Mouse (Mus musculus) hindbrain, embryonic 11.5 days (tissue): ENCODE results near the gene Cd200r1. TPM values are rescaled to one million over a fixed set of nuclear protein-coding genes. Genes with fewer than 3 reads are reported as not detected.

Experiments
- ATAC-seq: fragments of 200-750 bp; cut with Nextera tagmentation; 2 replicates; pipeline ENCODE4 v1.8.0; 2017; ENCODE audit warnings: mild to moderate bottlenecking, moderate TSS enrichment, moderate library complexity; ENCODE audit not compliant: low FRiP score
- DNase-seq: peaks from one replicate; pipeline ENCODE4 v3.0.0-alpha.2; 2015; ENCODE audit warnings: low spot score
- H3K27ac ChIP-seq: fragments of 300-500 bp; sonication (generic); 2 replicates; pipeline ENCODE4 v1.5.1; 2014; ENCODE audit warnings: mild to moderate bottlenecking, low read depth, low read length
- H3K27me3 ChIP-seq: fragments of 300-500 bp; sonication (generic); 2 replicates; pipeline ENCODE4 v1.6.1; 2014; ENCODE audit warnings: mild to moderate bottlenecking, low read length, moderate library complexity, mixed read lengths; ENCODE audit not compliant: control insufficient read depth, insufficient read depth
- H3K36me3 ChIP-seq: fragments of 300-500 bp; sonication (generic); 2 replicates; pipeline ENCODE4 v1.6.1; 2014; ENCODE audit warnings: mild to moderate bottlenecking, low read length, moderate library complexity, mixed read lengths; ENCODE audit not compliant: control insufficient read depth, insufficient read depth
- H3K4me1 ChIP-seq: fragments of 300-500 bp; sonication (generic); replicated peaks from 2 replicates; pipeline ENCODE4 v1.6.1; 2014; ENCODE audit warnings: low read length, mixed read lengths; ENCODE audit not compliant: control insufficient read depth, insufficient read depth
- H3K4me2 ChIP-seq: fragments of 300-500 bp; sonication (generic); replicated peaks from 2 replicates; pipeline ENCODE4 v1.6.1; 2014; ENCODE audit warnings: mild to moderate bottlenecking, low read depth, low read length
- H3K4me3 ChIP-seq: fragments of 300-500 bp; sonication (generic); 2 replicates; pipeline ENCODE4 v1.5.1; 2014; ENCODE audit warnings: low read depth, low read length
- H3K9ac ChIP-seq: fragments of 300-500 bp; sonication (generic); 2 replicates; pipeline ENCODE4 v1.6.1; 2014; ENCODE audit warnings: low read depth, low read length
- H3K9me3 ChIP-seq: fragments of 300-500 bp; sonication (generic); 2 replicates; pipeline ENCODE4 v1.6.1; 2016; ENCODE audit warnings: low read length; ENCODE audit not compliant: control insufficient read depth
- WGBS: fragments of 180-500 bp; shearing (Covaris S2); extraction: QIAGEN DNeasy Blood & Tissue Kit; methylation state at CpG from one replicate; pipeline ENCODE4 v1.1.7; 2014; 5-methylcytosine and 5-hydroxymethylcytosine counted together
- polyA plus RNA-seq: library from polyadenylated mRNA; unstranded; fragments of >200 nt; fragmentation: Nextera tagmentation; extraction: Ambion mirVana; gene quantifications from 2 replicates; pipeline ENCODE4 v1.2.1, GENCODE M21; 2014

The Cd200r1 gene
- polyA plus RNA-seq, 1 experiment from 2014 or later = 0.94 TPM

GRCm38 (mm10) chr16:44745866-44746562 lies 19.5 kb upstream of the Cd200r1 start, which contains the start of gene Gtpbp8:
Gene Gtpbp8 (minus strand): TSS chr16:44746363.
- Histone ChIP-seq H3K9me3 (no peaks in the 10 kb centered on the region), H3K27me3 (no peaks in the 10 kb centered on the region), H3K9ac (peak within 1 kb of the TSS; percentile 93), H3K4me1 (no peaks in the 10 kb centered on the region), H3K27ac (peak within 1 kb of the TSS; percentile 90), H3K4me3 (peak within 1 kb of the TSS; percentile 83), H3K36me3 (no peaks in the 10 kb centered on the region), H3K4me2 (peak within 1 kb of the TSS; percentile 68)
- ATAC-seq (peak; percentile 95), DNase-seq (peak; percentile 89)
- under 1% methylated on average over 47 of the region's 47 CpGs for WGBS

- no peak overlapping the region for H3K9ac ChIP-seq
- DNase-seq = no peak
- ATAC-seq = no peak
- H3K4me2 ChIP-seq = no peak overlapping the region
- no peaks in the 10 kb centered on the region for H3K27me3 ChIP-seq
- WGBS = 57% methylated on average over 3 of the region's 3 CpGs
- no peak overlapping the region for H3K4me3 ChIP-seq
- H3K4me1 ChIP-seq = no peaks in the 10 kb centered on the region
- no peaks in the 10 kb centered on the region for H3K36me3 ChIP-seq
- no peaks in the 10 kb centered on the region for H3K9me3 ChIP-seq
- H3K27ac ChIP-seq = no peak overlapping the region
These were observed 17.5 kb upstream of the Cd200r1 start for GRCm38 (mm10) chr16:44748007-44748406.

GRCm38 (mm10) chr16:44757700-44758099 lies 7.8 kb upstream of the Cd200r1 start:
- H3K36me3 ChIP-seq = no peaks in the 10 kb centered on the region
- no peak for ATAC-seq
- 91% methylated on average over 8 of the region's 8 CpGs for WGBS

GRCm38 (mm10) chr16:44761811-44762210 lies 3.7 kb upstream of the Cd200r1 start:
- Histone ChIP-seq H3K9me3 (no peaks in the 10 kb centered on the region), H3K36me3 (no peaks in the 10 kb centered on the region), H3K9ac (no peak overlapping the region), H3K27ac (no peak overlapping the region), H3K4me3 (no peak overlapping the region), H3K27me3 (no peaks in the 10 kb centered on the region), H3K4me1 (no peaks in the 10 kb centered on the region), H3K4me2 (no peak overlapping the region)
- WGBS = 74% methylated on average over 1 of the region's 1 CpGs
- DNase-seq = no peak
- no peak for ATAC-seq

More at GRCm38 (mm10) chr16:44757700-44758099, 7.8 kb upstream of the Cd200r1 start:
- H3K4me1 ChIP-seq = no peaks in the 10 kb centered on the region
- no peaks in the 10 kb centered on the region for H3K27me3 ChIP-seq
- H3K4me3 ChIP-seq = no peak overlapping the region
- H3K9ac ChIP-seq = no peak overlapping the region
- H3K9me3 ChIP-seq = no peaks in the 10 kb centered on the region
- no peak overlapping the region for H3K4me2 ChIP-seq
- H3K27ac ChIP-seq = no peak overlapping the region
- no peak for DNase-seq

GRCm38 (mm10) chr16:44766320-44766892 lies 870 bp downstream of the Cd200r1 start:
- ATAC-seq (no peak), DNase-seq (no peak)
- 88% methylated on average over 9 of the region's 9 CpGs for WGBS
- no peaks in the 10 kb centered on the region for H3K36me3 ChIP-seq
- H3K27me3 ChIP-seq = no peaks in the 10 kb centered on the region
- H3K4me1 ChIP-seq = no peaks in the 10 kb centered on the region
- H3K4me2 ChIP-seq = no peak overlapping the region
- H3K9me3 ChIP-seq = no peaks in the 10 kb centered on the region
- no peak overlapping the region for H3K27ac ChIP-seq
- no peak overlapping the region for H3K4me3 ChIP-seq
- H3K9ac ChIP-seq = no peak overlapping the region

GRCm38 (mm10) chr16:44767506-44767905 lies 2.0 kb downstream of the Cd200r1 start:
- no peaks in the 10 kb centered on the region for H3K4me1 ChIP-seq
- no peak overlapping the region for H3K27ac ChIP-seq
- no peaks in the 10 kb centered on the region for H3K27me3 ChIP-seq
- H3K4me3 ChIP-seq = no peak overlapping the region
- H3K9ac ChIP-seq = no peak overlapping the region
- no peaks in the 10 kb centered on the region for H3K9me3 ChIP-seq
- ATAC-seq (no peak), DNase-seq (no peak)
- WGBS = 91% methylated on average over 7 of the region's 7 CpGs
- no peak overlapping the region for H3K4me2 ChIP-seq
- no peaks in the 10 kb centered on the region for H3K36me3 ChIP-seq

GRCm38 (mm10) chr16:44767967-44768366 lies 2.4 kb downstream of the Cd200r1 start:
- DNase-seq (peak; percentile 30), ATAC-seq (no peak)
- Histone ChIP-seq H3K4me2 (no peak overlapping the region), H3K36me3 (no peaks in the 10 kb centered on the region), H3K4me3 (no peak overlapping the region), H3K9ac (no peak overlapping the region), H3K4me1 (no peaks in the 10 kb centered on the region), H3K27ac (no peak overlapping the region), H3K9me3 (no peaks in the 10 kb centered on the region), H3K27me3 (no peaks in the 10 kb centered on the region)
- WGBS = 55% methylated on average over 2 of the region's 2 CpGs

- H3K4me3 ChIP-seq = no peak overlapping the region
- WGBS = 83% methylated on average over 6 of the region's 6 CpGs
- no peak for DNase-seq
These were observed 7.0 kb downstream of the Cd200r1 start for GRCm38 (mm10) chr16:44772577-44772976.

GRCm38 (mm10) chr16:44773673-44774072 lies 8.1 kb downstream of the Cd200r1 start:
- Histone ChIP-seq H3K4me1 (no peaks in the 10 kb centered on the region), H3K4me2 (no peak overlapping the region), H3K27me3 (no peaks in the 10 kb centered on the region), H3K9me3 (no peaks in the 10 kb centered on the region), H3K36me3 (no peaks in the 10 kb centered on the region), H3K4me3 (no peak overlapping the region), H3K9ac (no peak overlapping the region), H3K27ac (no peak overlapping the region)
- DNase-seq (no peak), ATAC-seq (no peak)
- WGBS = 88% methylated on average over 3 of the region's 3 CpGs

More at GRCm38 (mm10) chr16:44772577-44772976, 7.0 kb downstream of the Cd200r1 start:
- Histone ChIP-seq H3K9ac (no peak overlapping the region), H3K4me1 (no peaks in the 10 kb centered on the region), H3K27ac (no peak overlapping the region), H3K27me3 (no peaks in the 10 kb centered on the region), H3K9me3 (no peaks in the 10 kb centered on the region), H3K36me3 (no peaks in the 10 kb centered on the region), H3K4me2 (no peak overlapping the region)
- ATAC-seq = no peak
